Mouse (Mus musculus): Measurements from ENCODE around the gene Gm34653.
"Not testable (repeated sequence)": the region's sequence is repeated elsewhere in the genome, so short reads cannot be mapped to it uniquely, and the experiment has no call there.

Gm34653 gene

GRCm38 (mm10) chr2:34832766-34833457 lies at the start of gene Gm34653:
Gm34653 (plus strand) TSS chr2:34833007.
- DNase-seq (ENCODE audit: extremely low spot score, low read depth, low spot score): not testable (repeated sequence)

DNA sequence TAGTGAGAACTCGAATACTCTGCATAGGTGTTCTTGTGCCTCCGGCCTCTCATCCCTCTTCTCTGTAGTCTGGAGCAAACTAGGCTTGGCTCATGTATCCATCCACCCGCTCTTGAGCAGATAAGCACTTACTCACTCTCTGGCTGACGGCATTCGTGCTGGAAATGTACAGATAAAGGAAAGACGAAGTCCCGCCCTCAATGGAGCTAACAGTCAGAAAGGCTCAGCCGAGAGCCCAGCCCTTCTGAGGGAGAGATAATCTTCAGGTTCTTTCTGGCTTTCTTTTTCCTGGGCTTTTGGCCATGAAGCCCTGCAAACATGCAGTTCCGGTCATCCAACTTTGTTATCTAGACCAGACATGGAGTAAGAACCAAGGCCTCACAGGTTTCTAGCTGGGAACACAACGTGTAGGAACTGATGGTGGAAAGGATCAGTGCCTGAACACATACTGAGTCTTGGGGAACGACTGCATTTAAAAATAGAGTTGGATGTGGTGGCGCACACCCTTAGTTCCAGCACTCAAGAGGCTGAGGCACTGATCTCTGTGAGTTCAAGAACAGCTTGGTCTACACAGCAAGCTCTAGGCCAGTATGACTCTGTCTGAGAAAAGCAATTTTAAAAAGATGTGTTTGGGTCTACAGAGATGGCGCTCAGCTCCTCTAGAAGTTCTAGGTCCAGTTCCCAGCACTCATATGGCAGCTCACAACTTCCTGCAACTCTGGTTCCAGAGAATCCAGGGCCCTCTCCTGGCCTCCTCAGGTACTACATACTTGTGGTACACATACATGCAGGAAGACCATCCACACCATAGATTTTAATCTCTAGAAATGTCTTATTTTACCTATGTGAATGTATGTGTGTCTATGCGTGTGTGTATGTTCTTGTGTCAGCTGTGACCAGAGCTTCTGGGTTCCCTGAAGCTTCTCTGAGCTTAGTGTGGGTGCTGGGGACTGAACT lies 49.5 kb upstream of the Gm34653 start:
- no peak for DNase-seq (ENCODE audit: extremely low spot score, low read depth, low spot score)

- no peak for DNase-seq (ENCODE audit: extremely low spot score, low read depth, low spot score)
Observed at GRCm38 (mm10) chr2:34784085-34784484, 48.7 kb upstream of the Gm34653 start.

GRCm38 (mm10) chr2:34790282-34790681 lies 42.5 kb upstream of the Gm34653 start:
- DNase-seq (ENCODE audit: extremely low spot score, low read depth, low spot score): no peak

DNA sequence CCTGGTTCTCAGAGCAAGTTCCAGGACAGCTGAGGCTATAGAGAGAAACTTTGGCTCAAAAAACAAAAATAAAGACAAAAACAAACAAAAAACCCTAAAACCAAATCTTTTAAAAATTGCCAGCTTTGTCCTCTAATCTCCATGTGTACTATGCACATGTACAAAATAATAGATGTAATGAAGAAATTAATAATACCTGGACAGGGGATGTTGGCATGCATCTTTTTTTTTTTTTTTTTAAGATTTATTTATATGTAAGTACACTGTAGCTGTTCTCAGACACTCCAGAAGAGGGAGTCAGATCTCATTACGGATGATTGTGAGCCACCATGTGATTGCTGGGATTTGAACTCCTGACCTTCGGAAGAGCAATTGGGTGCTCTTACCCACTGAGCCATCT lies 40.3 kb upstream of the Gm34653 start:
- DNase-seq (ENCODE audit: extremely low spot score, low read depth, low spot score): not testable (repeated sequence)

DNA sequence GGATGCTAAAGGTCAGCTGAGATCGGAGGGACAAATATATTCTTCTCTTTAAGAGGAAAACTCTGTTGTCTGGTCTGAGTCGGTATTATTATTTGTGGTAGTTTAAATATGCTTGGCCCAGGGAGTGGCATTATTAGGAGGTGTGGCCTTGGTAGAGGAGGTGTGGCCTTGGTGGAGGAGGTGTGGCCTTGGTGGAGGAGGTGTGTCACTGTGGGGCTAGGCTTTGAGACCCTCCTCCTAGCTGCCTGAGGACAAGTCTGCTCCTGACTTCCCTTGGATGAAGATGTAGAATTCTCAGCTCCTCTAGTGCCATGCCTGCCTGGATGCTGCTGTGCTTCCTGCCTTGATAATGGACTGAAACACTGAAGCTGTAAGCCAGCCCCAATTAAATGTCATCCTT lies 38.3 kb upstream of the Gm34653 start:
- no peak for DNase-seq (ENCODE audit: extremely low spot score, low read depth, low spot score)

DNA sequence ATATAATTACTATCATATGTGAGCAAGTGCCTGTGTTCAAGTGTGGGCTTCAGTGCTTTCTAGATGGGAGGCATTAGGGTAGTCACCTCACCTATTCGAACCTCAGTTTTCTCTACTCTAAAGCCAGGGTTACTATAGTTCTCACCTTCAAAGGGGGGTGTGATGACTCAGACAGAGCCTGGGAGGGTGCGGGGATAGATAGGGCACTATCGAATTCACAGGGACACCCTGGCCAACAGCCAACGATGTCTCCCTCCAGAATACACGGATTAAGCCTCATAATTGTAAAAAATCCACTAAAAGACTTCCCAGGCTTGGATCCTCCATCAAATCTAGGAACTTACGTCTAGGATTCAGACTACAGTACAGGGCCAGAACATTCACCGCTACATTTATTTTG lies 37.4 kb upstream of the Gm34653 start:
- no peak for DNase-seq (ENCODE audit: extremely low spot score, low read depth, low spot score)

- DNase-seq (ENCODE audit: extremely low spot score, low read depth, low spot score): no peak
Observed at GRCm38 (mm10) chr2:34799357-34800256, 33.2 kb upstream of the Gm34653 start, which contains the start of gene Rabepk. Rabepk (minus strand) TSS chr2:34799912.

DNA sequence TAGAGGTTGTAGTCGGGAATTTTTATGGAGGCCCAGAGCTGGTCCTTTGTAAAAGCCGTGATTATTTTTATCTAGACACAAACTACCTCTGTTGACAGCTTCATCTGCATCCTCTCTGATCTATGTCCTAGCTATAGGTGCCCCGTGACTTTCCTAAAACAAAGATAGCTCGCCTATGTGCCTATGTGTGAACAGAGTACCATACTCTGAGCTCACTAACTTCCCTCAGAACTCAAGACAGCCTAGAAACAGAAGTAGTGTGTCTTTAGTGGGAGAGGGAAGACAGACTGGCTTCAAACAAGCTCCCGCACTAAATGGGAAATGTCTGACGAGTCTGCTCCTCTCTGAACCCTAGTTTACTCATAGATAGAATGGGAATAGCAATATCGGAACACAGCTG lies 32.4 kb upstream of the Gm34653 start:
- DNase-seq (ENCODE audit: extremely low spot score, low read depth, low spot score): no peak

DNA sequence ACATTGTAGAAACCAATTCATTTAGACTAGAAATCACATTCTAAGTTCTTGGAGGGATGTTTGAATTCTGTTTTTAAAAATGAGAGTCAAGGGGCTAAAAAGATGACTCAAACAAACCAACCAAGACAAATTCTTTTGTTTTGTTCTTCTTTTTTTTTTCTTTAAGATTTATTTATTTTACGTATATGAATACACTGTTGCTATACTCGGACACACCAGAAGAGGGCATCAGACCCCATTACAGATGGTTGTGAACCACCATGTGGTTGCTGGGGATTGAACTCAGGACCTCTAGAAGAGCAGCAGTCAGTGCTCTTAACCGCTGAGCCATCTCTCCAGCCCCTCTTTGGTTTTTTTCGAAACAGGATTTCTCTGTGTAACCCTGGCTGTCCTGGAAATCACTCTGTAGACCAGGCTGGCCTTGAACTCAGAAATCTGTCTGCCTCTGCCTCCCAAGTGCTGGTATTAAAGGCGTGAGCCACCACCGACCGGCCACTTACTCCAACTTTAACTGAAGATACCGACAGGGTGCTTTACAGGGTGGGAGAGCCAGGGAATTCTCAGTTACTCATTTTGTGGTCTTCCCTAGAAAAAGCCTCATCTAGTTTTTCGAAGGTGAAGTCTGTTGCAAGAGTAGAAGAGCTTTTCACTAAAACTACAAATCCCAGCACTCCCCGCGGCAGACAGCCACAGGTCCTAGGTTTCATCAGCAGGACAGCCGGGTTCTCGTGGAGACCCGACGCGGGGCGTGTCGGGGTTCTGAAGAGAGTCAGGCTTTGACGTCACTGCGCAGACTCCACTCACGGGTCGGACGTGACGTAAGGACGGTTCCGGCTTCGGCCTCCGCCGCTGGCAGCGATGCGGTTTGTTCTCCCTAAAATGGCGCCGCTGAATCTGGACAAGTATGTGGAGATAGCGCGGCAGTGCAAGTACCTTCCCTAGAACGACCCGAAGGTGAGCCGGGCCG lies 31.0 kb upstream of the Gm34653 start:
- DNase-seq (ENCODE audit: extremely low spot score, low read depth, low spot score): peak; percentile 98

DNA sequence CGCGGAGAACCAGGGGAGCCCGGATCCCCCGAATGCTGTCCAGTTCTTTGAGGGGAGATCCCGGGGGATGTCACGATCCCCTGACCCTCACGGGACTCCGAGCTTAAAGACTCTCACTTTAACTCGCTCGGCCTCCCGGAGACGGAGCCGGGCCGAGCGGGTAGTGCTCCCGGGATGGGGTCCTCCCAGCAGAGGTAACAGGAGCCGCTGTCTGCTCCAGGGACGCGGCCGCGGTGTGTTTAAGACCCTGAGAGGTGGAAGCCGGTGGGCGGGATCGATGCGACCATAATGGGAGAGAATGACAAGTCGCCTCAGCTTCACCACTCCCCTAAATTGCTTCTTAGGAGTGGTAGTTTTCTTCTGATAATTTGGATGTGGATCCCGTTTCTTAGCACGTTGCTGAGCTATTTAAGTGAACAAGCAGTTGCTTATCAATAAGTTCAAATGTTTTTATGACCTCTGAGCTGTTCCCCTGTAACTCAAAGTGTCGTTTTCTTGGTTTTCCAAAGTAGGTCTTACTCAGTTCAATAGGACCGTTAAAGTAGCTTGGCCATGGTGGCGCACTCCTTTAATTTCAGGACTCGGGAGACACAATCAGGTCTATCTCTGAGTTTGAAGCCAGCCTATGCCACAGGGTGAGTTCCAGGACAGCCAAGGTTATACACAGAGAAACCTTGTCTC lies 30.1 kb upstream of the Gm34653 start:
- not testable (repeated sequence) for DNase-seq (ENCODE audit: extremely low spot score, low read depth, low spot score)

DNA sequence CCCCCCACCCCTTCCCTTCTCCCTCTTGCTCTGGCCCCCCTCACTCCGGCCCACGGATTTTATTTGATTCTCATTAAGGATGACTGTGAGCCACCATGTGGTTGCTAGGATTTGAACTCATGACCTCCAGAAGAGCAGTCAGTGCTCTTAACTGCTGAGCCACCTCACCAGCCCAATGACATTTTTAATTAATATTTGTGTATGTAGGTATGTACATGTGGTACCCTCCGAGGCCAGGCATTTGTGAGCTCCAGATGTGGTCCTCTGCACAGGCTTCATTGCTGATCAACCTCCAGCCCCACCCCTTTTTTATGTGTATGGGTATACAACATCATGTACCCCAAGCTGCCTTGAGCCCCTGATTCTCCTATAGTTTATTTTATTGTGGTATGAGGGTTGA lies 29.1 kb upstream of the Gm34653 start:
- DNase-seq (ENCODE audit: extremely low spot score, low read depth, low spot score): no peak

GRCm38 (mm10) chr2:34804172-34804571 lies 28.6 kb upstream of the Gm34653 start:
- no peak for DNase-seq (ENCODE audit: extremely low spot score, low read depth, low spot score)

GRCm38 (mm10) chr2:34804815-34805214 lies 28.0 kb upstream of the Gm34653 start:
- no peak for DNase-seq (ENCODE audit: extremely low spot score, low read depth, low spot score)

DNA sequence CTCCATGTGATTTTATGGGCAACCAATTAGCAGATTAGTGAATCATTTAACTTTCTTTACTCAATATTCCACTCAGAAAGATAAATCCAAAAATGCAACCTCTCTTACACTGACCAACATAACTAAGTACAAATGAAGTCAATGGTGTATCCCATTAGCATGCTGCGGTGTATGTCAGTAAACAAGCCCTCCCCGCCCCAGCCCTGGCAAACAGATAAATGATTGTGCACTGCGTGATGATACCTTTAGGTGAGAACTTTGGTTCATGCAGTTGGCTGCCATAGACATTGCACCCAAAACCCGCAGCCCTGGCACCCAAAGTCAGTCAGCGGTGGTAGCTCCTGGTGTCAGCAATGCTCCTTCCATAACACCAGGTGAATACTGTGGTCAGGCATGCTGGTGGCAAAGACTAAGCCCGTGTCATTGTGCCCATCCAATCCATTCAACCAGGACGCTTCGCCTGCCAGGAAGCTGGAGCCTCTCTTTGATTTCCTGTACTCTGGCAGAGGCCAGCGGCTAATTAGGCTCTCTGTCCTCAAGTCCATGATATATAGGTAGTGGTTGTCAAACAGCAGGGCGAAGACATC lies 27.4 kb upstream of the Gm34653 start:
- no peak for DNase-seq (ENCODE audit: extremely low spot score, low read depth, low spot score)

DNA sequence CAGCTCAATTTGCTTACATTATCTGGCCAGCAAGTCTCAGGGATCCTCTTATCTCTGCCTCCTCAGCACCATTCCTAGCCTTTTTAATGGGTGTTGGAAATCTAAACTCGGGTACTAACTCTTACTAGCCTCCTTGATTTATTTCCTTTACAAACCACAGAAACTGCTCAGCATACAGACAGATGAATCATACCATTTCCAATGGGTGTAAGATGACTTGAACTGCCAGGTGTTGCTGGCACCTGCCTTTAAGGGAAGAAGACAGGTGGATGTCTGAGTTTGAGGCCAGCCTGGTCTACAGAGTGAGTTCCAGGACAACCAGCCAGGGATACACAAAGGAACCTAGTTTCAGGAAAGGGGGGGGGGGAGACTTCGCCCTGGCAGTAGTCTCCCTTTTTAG lies 24.8 kb upstream of the Gm34653 start:
- DNase-seq (ENCODE audit: extremely low spot score, low read depth, low spot score): no peak

DNA sequence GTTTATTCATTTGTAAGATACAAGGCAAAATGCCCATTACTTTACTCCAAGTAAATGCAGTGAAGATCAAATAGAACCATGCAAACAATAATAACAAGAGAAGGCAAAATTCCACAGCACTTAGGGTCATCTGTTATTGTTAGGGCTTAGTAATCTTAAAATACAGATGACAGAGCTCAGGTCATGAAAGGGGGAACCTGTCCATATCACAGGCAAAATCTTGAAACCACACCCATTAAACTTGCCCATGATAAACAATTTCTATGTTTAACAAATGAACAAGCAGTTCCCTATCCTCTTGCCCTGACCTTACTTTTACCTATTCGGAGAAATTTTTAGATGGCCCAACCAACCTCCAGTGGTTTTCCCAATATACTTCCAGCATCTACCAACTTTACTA lies 23.2 kb upstream of the Gm34653 start:
- no peak for DNase-seq (ENCODE audit: extremely low spot score, low read depth, low spot score)

DNA sequence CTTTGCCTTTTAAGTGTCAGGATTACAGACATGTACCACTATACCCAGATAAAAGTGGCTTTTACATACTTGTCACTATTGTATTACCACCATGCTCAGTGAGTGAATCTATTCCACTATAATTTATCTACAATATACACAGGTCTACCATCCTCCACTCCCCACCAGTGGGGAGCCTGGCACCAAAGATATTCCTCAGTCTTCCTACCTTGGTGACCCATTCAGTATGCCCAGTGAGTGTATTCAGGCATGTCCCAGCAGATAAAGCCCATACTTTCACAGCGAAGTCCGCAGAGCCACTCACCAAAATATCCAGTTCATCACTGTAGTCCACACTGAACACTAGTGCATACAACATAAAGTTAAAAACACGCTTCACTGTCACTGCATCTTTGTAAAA lies 22.0 kb upstream of the Gm34653 start:
- DNase-seq (ENCODE audit: extremely low spot score, low read depth, low spot score): no peak

- no peak for DNase-seq (ENCODE audit: extremely low spot score, low read depth, low spot score)
Observed at GRCm38 (mm10) chr2:34812706-34813105, 20.1 kb upstream of the Gm34653 start.
